Mouse (Mus musculus) layer of hippocampus, postnatal 10 days (tissue): ENCODE results near the gene Serpinb2. TPM values are rescaled to one million over a fixed set of nuclear protein-coding genes. Genes with fewer than 3 reads are reported as not detected.

Experiments
- DNase-seq, 2 experiments: peaks; one replicate each; pipeline ENCODE4 v3.0.0; 2021; ENCODE audit warnings: low spot score in 2 of 2
- total RNA-seq, 2 experiments: library from RNA; stranded (reverse); gene quantifications; 2 replicates each; pipeline ENCODE4 v1.2.3; 2021

The Serpinb2 gene
- total RNA-seq, 2 experiments from 2014 or later = not detected

GRCm38 (mm10) chr1:107581220-107581619, 70.0 kb downstream of the Serpinb2 start:
- DNase-seq = no peak

GRCm38 (mm10) chr1:107582900-107583299, 71.7 kb downstream of the Serpinb2 start:
- no peak for DNase-seq

GRCm38 (mm10) chr1:107583958-107584376, 72.7 kb downstream of the Serpinb2 start:
- DNase-seq = no peak

GRCm38 (mm10) chr1:107584932-107585331, 73.7 kb downstream of the Serpinb2 start:
- DNase-seq = no peak

Other genes with a start within 250 kb of the Serpinb2 start
- gene Serpinb3b, start 233.1 kb upstream of the Serpinb2 start, total RNA-seq = not detected
- not detected for gene Serpinb3c, start 233.1 kb upstream of the Serpinb2 start, total RNA-seq
- not detected for gene Serpinb11, start 150.2 kb upstream of the Serpinb2 start, total RNA-seq
- not detected for gene Serpinb7, start 111.8 kb upstream of the Serpinb2 start, total RNA-seq
- gene Serpinb8, start 78.6 kb downstream of the Serpinb2 start, total RNA-seq = 1 to 10 TPM; 4.1 TPM